Mouse (Mus musculus) gastrocnemius, adult 2 months (tissue): ENCODE measurements at regions not wholly inside any gene's neighbourhood (a gene's known extent, or its start where the extent isn't known, plus 50 kb on each side); places are given as distances from the start of the nearest gene placed in this dataset.
"Not testable (repeated sequence)": the region's sequence is repeated elsewhere in the genome, so short reads cannot be mapped to it uniquely, and the experiment has no call there.

ENCODE experiments used
- DNase-seq: peaks from one replicate; pipeline ENCODE4 v3.0.0; 2022
- H3K27ac ChIP-seq: fragments of 200-600 bp; 2 replicates; pipeline ENCODE4 v1.8.1; 2022; ENCODE audit warnings: mild to moderate bottlenecking
- H3K4me3 ChIP-seq: fragments of 200-600 bp; 2 replicates; pipeline ENCODE4 v1.8.1; 2022; ENCODE audit warnings: mild to moderate bottlenecking, moderate library complexity
- CTCF ChIP-seq: fragments of 200-600 bp; IDR thresholded peaks from 2 replicates; pipeline ENCODE4 v1.8.1; 2022; ENCODE audit warnings: antibody characterized with exemption, mild to moderate bottlenecking, moderate library complexity
- intact Hi-C: fragments of 180-260 bp; cut with DNase I; formaldehyde crosslinking; loops from one replicate; pipeline ENCODE4 v1.15.1; 2025

DNA sequence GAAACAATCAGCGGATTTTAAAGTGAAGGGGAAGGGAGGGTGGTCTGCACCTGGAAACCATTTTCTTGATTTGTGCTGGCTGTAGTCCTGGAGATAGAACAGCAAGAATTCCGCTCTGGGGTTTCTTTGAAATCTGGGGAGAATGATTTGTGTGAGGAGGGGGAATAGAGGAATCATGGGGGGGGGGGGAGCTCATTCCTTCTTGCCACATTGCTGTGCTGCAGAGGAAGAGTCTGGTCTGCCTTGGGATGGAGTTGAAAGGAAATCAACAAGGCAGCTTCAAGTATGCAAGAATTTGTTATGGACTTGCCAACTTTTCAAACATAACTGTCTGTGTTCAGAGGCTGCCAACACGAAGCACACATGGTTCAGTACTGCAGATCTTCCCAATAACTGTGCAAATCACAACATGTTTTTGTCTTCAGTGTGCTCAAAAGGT, 249.4 kb downstream of the Prr30 start:
- intact Hi-C loops: no loop called here
- H3K4me3 ChIP-seq: no peak overlapping the region
- no peak overlapping the region for H3K27ac ChIP-seq
- TF ChIP-seq CTCF: no peak
- DNase-seq: no peak

DNA sequence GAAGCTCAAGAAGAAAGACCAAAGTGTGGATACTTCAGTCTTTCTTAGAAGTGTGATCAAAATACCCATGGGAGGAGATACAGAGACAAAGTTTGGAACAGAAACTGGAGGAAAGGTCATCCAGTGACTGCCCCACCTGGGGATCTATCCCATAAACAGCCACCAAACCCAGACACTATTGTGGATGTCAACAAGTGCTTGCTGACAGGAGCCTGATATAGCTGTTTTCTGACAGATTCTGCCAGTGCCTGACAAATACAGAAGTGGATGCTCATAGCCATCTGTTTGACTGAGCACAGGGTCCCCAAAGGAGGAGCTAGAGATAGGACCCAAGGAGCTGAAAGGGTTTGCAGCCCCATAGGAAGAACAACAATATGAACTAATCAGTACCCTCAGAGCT, 252.5 kb downstream of the Prr30 start:
- not testable (repeated sequence) for DNase-seq, H3K4me3 ChIP-seq

GRCm38 (mm10) chr14:100937358-100937887, 262.7 kb downstream of the Prr30 start:
- DNase-seq: no peak
- intact Hi-C loops: no loop called here
- Histone ChIP-seq H3K27ac (no peak overlapping the region), H3K4me3 (no peak overlapping the region)
- TF ChIP-seq CTCF: no peak

More for the DNA sequence above, 252.5 kb downstream of the Prr30 start:
- H3K27ac ChIP-seq, intact Hi-C loops: not testable (repeated sequence)

GRCm38 (mm10) chr14:100934554-100934953, 265.6 kb downstream of the Prr30 start:
- intact Hi-C loops: no loop called here
- H3K27ac ChIP-seq: no peak overlapping the region
- TF ChIP-seq CTCF: no peak
- H3K4me3 ChIP-seq: no peak overlapping the region
- DNase-seq: no peak

DNA sequence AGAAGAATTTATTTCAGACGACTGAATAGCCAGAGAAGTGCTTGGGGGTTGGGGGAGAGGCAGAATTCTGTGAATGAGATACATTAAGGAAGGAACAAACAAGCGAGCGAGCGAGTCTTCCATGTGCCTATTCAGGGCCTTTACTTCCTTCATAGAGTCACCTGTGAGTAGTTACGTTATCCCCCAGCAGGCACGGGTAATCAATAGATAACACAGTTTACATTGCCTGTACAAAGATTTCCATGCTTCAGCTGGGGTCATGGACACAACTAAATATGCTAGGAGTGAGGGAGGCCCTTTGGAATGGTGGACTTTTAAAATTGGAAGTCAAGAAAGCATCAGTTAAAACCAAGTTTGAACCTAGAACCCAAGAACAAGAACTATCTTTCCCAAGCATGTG, 275.2 kb downstream of the Prr30 start:
- Histone ChIP-seq H3K4me3 (no peak overlapping the region), H3K27ac (no peak overlapping the region)
- intact Hi-C loops: no loop called here
- TF ChIP-seq CTCF: no peak
- DNase-seq: no peak

DNA sequence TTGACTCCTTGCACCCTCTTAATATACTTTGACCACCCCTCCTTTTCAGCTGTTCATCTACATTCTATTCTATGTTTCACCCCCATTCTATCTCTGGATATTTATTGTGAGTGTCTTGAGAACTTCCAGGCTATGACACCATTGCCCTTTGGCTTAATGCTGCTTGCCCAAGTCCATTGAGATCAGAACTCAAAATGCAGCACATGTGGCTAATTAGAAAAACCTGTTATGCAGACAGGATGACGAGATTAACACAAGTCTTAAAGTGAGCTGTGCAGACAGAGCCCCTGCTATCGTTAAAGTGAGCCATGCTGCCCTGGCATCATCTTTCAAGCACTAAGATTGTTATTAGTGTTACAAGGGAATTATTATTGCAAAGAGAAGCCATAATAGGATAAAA, 299.9 kb downstream of the Prr30 start:
- no peak for DNase-seq
- H3K4me3 ChIP-seq: no peak overlapping the region
- H3K27ac ChIP-seq: no peak overlapping the region
- TF ChIP-seq CTCF: no peak
- intact Hi-C loops: no loop called here

GRCm38 (mm10) chr14:100899074-100899473, 301.1 kb downstream of the Prr30 start:
- no peak overlapping the region for H3K4me3 ChIP-seq
- H3K27ac ChIP-seq: no peak overlapping the region
- no peak for DNase-seq
- no peak for TF ChIP-seq CTCF
- intact Hi-C loops: no loop called here

DNA sequence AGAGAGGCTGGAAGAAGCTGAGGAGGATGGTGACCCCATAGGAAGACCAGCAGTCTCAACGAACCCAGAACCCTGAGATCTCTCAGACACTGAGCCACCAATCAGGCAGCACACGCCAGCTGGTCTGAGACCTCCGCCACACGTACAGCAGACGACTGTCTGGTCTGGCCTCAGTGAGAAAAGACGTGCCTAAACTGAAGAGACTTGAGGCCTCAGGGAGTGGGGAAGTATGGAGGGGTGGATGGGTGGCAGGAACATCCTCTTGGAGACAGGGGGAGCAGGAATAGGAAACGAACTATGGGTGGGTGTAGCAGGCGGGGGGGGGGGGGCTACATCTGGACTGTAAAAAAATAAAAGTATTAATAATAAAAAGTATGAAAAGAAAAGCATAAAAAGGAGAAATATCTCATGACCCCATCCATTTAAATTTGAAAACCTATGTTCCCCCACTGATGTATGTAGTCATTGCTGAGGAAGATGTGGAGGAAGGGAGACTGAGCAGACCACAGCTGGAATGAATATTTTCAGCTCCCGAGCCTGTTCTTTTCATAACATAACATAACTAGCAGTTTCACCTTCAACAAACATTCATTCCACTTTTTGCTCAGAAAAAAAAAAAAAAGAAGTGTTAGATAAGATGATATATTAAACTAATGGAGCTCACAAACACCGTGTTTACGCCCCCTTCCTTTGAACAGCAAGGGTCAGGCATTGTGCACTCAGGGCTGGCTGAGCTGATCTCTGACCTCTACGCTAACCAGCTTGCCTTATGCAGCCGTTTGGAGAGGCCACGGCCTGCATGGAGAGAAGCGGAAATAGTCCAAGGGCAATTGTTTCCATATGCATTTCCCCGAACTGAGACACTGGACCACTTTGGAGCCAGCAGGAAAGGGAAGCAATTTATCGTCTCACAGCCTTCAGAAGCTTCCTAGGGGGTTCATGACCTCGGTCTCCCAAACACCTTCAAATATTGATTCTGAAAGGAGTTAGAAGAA, 310.7 kb downstream of the Prr30 start:
- no peak for TF ChIP-seq CTCF
- H3K27ac ChIP-seq: no peak overlapping the region
- DNase-seq: no peak
- H3K4me3 ChIP-seq: no peak overlapping the region
- intact Hi-C loops: no loop called here

GRCm38 (mm10) chr14:100883115-100883514, 317.0 kb downstream of the Prr30 start:
- TF ChIP-seq CTCF: no peak
- Histone ChIP-seq H3K27ac (no peak overlapping the region), H3K4me3 (no peak overlapping the region)
- no peak for DNase-seq
- intact Hi-C loops: no loop called here

GRCm38 (mm10) chr14:100880103-100880502, 320.0 kb downstream of the Prr30 start:
- no peak overlapping the region for H3K27ac ChIP-seq
- TF ChIP-seq CTCF: no peak
- no peak for DNase-seq
- no peak overlapping the region for H3K4me3 ChIP-seq
- intact Hi-C loops: no loop called here

DNA sequence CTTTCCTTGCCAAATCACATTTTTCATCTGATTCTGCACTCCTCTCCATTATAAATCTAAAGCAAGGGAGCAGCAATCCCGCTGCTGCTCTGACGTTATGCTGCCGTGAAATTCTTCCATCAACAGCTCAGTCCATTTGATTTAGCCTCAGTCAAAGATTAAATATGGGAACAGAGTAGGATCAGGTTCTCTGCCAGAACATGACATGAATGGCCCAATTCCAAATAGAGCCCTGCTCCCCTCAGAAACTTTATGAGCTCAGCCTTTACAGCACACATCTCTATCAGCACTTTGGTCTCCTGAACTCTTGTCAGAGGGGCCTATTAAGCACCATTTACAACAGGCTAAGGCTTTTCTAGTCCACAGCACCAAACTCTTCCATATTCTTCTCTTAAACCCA, 332.3 kb downstream of the Prr30 start:
- no peak for TF ChIP-seq CTCF
- Histone ChIP-seq H3K4me3 (no peak overlapping the region), H3K27ac (no peak overlapping the region)
- intact Hi-C loops: no loop called here
- no peak for DNase-seq

DNA sequence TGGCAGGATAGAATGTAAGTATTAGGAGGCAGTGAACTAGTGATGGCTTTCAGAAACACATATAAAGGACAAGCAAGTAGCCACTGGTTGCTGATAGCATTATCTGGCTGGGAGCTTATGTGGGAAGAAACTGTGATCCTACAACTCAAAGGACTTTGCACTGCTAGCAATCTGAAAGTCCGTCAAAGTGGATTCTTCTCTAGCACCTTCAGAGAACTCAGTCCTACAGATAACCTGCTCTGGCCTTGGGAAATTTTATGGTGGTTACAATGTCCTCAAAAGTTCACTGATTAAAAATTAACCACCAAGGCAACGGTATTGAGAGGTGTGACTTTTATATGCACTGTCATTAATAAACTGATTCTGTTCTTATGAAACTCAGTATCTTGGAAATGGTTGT, 335.3 kb downstream of the Prr30 start:
- DNase-seq: no peak
- Histone ChIP-seq H3K27ac (no peak overlapping the region), H3K4me3 (no peak overlapping the region)
- no peak for TF ChIP-seq CTCF
- intact Hi-C loops: no loop called here

DNA sequence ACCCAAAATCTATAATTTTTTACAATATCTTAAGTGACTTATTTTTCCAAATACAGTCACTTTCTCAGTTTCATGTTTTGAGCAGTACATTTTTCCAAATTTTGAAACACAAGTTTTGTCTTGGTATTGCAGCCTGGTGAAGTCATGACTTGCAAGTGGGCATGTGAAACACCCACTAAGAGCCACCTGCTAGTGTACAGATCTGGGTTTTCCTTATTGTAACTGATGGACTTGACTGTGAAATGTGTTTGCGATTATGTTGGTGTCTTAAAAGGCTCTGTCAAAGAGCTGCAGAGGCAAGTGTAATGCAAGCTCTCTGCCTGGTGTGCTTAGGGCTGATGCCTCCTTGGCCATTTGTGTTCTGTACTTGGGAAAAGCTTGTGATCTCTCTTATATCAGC, 336.0 kb downstream of the Prr30 start:
- no peak for DNase-seq
- no peak overlapping the region for H3K4me3 ChIP-seq
- TF ChIP-seq CTCF: no peak
- no peak overlapping the region for H3K27ac ChIP-seq
- intact Hi-C loops: no loop called here

DNA sequence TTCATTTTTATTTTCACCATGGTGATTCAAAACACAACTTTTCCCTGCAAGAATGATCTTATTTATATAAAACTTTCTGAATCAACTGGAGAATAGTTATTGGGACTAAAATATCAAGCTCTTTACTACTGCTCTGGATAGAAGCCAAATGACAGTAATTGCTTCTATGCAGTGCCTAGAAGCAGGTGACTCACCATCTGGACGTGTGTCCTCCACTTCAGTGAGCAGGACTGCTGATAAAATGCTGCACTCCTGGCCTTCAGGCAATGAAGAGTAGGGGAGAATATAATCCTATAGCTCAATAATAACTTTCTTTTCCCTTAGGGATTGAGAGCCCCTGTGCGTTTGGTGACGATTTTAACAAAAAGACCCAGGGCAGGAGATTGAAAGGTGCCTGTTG, 357.3 kb downstream of the Prr30 start:
- Histone ChIP-seq H3K4me3 (no peak overlapping the region), H3K27ac (no peak overlapping the region)
- no peak for DNase-seq
- intact Hi-C loops: no loop called here
- no peak for TF ChIP-seq CTCF
